Mouse (Mus musculus): ENCODE measurements around the gene Eif2s1. TPM values are rescaled to one million over a fixed set of nuclear protein-coding genes. Genes with fewer than 3 reads are reported as not detected.

The Eif2s1 gene
- polyA plus RNA-seq, 1 experiment from 2014 or later, result 141 TPM

DNA sequence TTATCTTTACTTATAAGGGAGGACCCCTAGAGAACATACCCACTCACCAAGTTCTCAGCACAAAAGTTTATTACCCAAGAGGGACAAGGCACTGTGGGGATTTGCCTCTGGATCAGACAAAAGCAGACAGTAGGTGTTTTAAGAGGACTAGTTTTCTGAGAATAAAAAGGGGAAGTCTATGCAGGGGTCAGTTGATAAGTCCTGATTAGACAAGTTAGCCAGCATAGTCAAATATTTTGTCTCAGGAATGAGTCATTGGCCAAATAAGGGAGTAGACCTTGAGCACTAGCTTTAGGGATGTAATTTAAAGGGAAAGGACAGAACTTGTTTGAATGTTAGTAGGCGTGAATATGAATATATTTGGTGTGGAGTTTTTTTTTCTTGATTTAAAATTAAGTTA lies 6.5 kb downstream of the Eif2s1 start:
- 94% methylated on average over 1 of the region's 1 CpGs for WGBS
- peaks cover 42% of the 10 kb centered on the region for H3K36me3 ChIP-seq (replicated peaks; ENCODE audit: control insufficient read depth, insufficient read depth)

DNA sequence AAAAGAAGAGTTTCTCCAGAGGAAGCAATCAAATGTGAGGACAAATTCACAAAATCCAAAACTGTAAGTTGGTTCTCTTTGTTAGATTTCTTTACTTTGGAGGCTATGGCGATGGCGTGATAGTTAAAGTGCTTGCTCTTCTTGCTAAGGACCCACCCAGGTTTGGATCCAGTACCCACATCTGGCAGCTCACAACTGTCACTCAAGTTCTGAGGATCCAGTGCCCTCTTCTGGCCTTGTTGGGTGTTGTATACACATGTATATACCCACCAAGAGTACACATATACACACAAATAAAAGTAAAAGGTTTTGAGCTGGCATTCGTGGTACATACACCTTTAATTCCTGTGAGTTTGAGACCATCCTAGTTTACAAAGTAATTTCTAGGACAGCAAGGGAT lies 13.0 kb downstream of the Eif2s1 start:
- H3K36me3 ChIP-seq (replicated peaks; ENCODE audit: control insufficient read depth, insufficient read depth), result peaks cover 69% of the 10 kb centered on the region
- H3K27me3 ChIP-seq (ENCODE audit: control insufficient read depth, insufficient read depth, low read length), result no peaks in the 10 kb centered on the region
- no peak overlapping the region for H3K4me3 ChIP-seq (replicated peaks; ENCODE audit: low read length)
- no peak overlapping the region for H3K4me2 ChIP-seq (replicated peaks)
- H3K9ac ChIP-seq, result no peak overlapping the region
- DNase-seq (ENCODE audit: low spot score) (no peak), ATAC-seq (ENCODE audit: low FRiP score) (no peak)
- H3K27ac ChIP-seq, result no peak overlapping the region
- no peaks in the 10 kb centered on the region for H3K9me3 ChIP-seq (ENCODE audit: control insufficient read depth, low read length)
- H3K4me1 ChIP-seq (replicated peaks; ENCODE audit: control insufficient read depth, insufficient read depth, low read length), result no peaks in the 10 kb centered on the region
- WGBS, result 94% methylated on average over 3 of the region's 3 CpGs

More for the DNA sequence above, 6.5 kb downstream of the Eif2s1 start:
- no peaks in the 10 kb centered on the region for H3K27me3 ChIP-seq (ENCODE audit: control insufficient read depth, insufficient read depth, low read length)
- H3K27ac ChIP-seq, result no peak overlapping the region
- no peak overlapping the region for H3K4me3 ChIP-seq (replicated peaks; ENCODE audit: low read length)
- ATAC-seq (ENCODE audit: low FRiP score) (no peak), DNase-seq (ENCODE audit: low spot score) (no peak)
- H3K4me2 ChIP-seq (replicated peaks), result no peak overlapping the region
- H3K9ac ChIP-seq, result no peak overlapping the region
- peaks cover 5% of the 10 kb centered on the region for H3K4me1 ChIP-seq (replicated peaks; ENCODE audit: control insufficient read depth, insufficient read depth, low read length)
- no peaks in the 10 kb centered on the region for H3K9me3 ChIP-seq (ENCODE audit: control insufficient read depth, low read length)

DNA sequence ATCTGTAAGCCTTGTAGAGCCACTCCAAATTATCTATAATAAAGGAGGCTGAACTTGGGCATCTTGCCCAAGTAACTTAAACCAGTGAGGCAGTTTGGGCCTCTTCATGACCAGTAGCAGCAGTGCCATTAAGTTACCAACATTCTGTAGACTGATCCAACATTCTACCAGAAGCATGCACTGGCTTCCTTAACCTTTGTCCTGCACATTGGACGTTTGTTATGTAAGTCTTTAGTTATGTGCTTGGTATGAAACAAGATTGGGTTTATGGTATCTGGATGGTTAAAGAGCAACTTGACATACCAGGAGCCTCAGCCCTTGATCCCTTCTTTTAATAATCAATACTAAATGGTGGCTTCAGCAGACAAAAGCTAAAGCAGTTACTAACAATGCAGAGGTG lies 28.4 kb downstream of the Eif2s1 start:
- no peak overlapping the region for H3K4me2 ChIP-seq (replicated peaks)
- H3K27ac ChIP-seq, result no peak overlapping the region
- ATAC-seq (ENCODE audit: low FRiP score) (no peak), DNase-seq (ENCODE audit: low spot score) (no peak)
- H3K36me3 ChIP-seq (replicated peaks; ENCODE audit: control insufficient read depth, insufficient read depth), result peaks cover 22% of the 10 kb centered on the region
- H3K9ac ChIP-seq, result no peak overlapping the region
- H3K4me3 ChIP-seq (replicated peaks; ENCODE audit: low read length), result no peak overlapping the region
- 66% methylated on average over 1 of the region's 1 CpGs for WGBS
- no peaks in the 10 kb centered on the region for H3K27me3 ChIP-seq (ENCODE audit: control insufficient read depth, insufficient read depth, low read length)
- no peaks in the 10 kb centered on the region for H3K4me1 ChIP-seq (replicated peaks; ENCODE audit: control insufficient read depth, insufficient read depth, low read length)
- 0 out of 2 replicates have a peak, but pooled peaks cover 4% of the 10 kb centered on the region for H3K9me3 ChIP-seq (ENCODE audit: control insufficient read depth, low read length)

DNA sequence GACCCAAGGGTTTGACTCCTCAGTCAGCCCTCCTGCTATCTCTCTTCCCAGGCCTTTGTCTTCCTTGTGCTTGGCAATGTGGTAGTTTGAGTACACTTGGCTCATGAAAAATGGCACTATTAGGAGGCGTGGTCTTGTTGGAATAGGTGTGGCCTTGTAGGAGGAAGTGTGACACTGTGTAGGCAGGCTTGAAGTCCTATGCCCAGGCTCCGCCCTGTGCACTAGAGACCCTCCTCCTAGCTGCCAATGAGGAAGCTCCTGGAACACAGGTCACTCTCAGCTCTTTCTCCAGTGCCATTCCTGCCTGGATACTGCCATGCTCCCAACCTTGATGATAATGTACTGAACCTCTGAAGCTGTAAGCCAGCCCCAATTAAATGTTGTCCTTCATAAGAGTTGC lies 29.5 kb downstream of the Eif2s1 start:
- no peak overlapping the region for H3K4me2 ChIP-seq (replicated peaks)
- WGBS, result 91% methylated on average over 2 of the region's 2 CpGs
- H3K4me3 ChIP-seq (replicated peaks; ENCODE audit: low read length), result no peak overlapping the region
- H3K9me3 ChIP-seq (ENCODE audit: control insufficient read depth, low read length), result 0 out of 2 replicates have a peak, but pooled peaks cover 4% of the 10 kb centered on the region
- H3K4me1 ChIP-seq (replicated peaks; ENCODE audit: control insufficient read depth, insufficient read depth, low read length), result no peaks in the 10 kb centered on the region
- no peaks in the 10 kb centered on the region for H3K27me3 ChIP-seq (ENCODE audit: control insufficient read depth, insufficient read depth, low read length)
- peaks cover 11% of the 10 kb centered on the region for H3K36me3 ChIP-seq (replicated peaks; ENCODE audit: control insufficient read depth, insufficient read depth)
- H3K27ac ChIP-seq, result no peak overlapping the region
- no peak for DNase-seq (ENCODE audit: low spot score)
- ATAC-seq (ENCODE audit: low FRiP score), result no peak
- no peak overlapping the region for H3K9ac ChIP-seq

DNA sequence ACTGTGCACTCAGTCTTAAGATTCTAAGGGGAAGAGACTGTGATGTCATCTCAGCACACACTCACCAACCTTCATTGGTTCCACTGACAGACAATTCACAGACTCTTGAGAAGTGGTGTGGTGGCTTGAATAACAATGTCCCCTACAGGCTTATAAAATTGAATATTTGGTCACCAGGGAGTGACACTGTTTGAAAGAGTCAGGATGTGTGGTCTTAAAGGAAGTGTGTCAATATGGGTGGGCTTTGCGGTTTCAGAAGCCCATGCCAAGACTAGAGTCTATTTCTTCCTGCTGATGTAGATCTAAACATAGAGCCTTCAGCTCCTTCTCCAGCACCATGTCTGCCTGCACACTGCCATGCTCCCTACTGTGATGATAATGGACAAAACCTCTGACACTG lies 36.2 kb downstream of the Eif2s1 start:
- Histone ChIP-seq H3K36me3 (replicated peaks; ENCODE audit: control insufficient read depth, insufficient read depth) (no peaks in the 10 kb centered on the region), H3K9ac (no peak overlapping the region), H3K4me1 (replicated peaks; ENCODE audit: control insufficient read depth, insufficient read depth, low read length) (no peaks in the 10 kb centered on the region), H3K4me2 (replicated peaks) (no peak overlapping the region), H3K9me3 (ENCODE audit: control insufficient read depth, low read length) (no peaks in the 10 kb centered on the region), H3K27ac (no peak overlapping the region), H3K4me3 (replicated peaks; ENCODE audit: low read length) (no peak overlapping the region), H3K27me3 (ENCODE audit: control insufficient read depth, insufficient read depth, low read length) (no peaks in the 10 kb centered on the region)
- WGBS, result 96% methylated on average over 1 of the region's 1 CpGs
- DNase-seq (ENCODE audit: low spot score), result no peak
- ATAC-seq (ENCODE audit: low FRiP score), result no peak

DNA sequence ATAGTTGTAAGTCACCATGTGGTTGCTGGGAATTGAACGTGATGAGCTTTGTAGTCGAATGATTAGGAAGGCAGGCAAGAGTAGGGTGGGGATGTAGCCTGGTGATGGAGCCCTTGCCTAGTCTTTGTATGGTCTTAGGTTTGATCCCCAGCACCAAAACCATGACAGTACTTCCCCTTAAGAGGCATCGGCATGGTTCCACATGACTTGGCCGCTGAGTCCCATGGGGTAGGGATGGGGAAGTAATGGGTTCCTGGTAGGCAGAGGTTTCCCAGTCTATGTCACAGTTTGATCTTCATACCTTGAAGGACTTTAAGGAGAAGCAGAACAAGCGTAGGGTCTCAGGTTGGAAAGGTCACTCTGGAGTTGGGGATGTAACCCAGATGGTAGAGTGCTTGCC lies 39.8 kb downstream of the Eif2s1 start:
- H3K9ac ChIP-seq, result no peak overlapping the region
- H3K27ac ChIP-seq, result no peak overlapping the region
- H3K4me3 ChIP-seq (replicated peaks; ENCODE audit: low read length), result no peak overlapping the region
- no peaks in the 10 kb centered on the region for H3K9me3 ChIP-seq (ENCODE audit: control insufficient read depth, low read length)
- ATAC-seq (ENCODE audit: low FRiP score) (no peak), DNase-seq (ENCODE audit: low spot score) (no peak)
- H3K27me3 ChIP-seq (ENCODE audit: control insufficient read depth, insufficient read depth, low read length), result 0 out of 2 replicates have a peak, but pooled peaks cover 7% of the 10 kb centered on the region
- H3K4me2 ChIP-seq (replicated peaks), result no peak overlapping the region
- WGBS, result 88% methylated on average over 5 of the region's 5 CpGs
- no peaks in the 10 kb centered on the region for H3K4me1 ChIP-seq (replicated peaks; ENCODE audit: control insufficient read depth, insufficient read depth, low read length)
- no peaks in the 10 kb centered on the region for H3K36me3 ChIP-seq (replicated peaks; ENCODE audit: control insufficient read depth, insufficient read depth)

DNA sequence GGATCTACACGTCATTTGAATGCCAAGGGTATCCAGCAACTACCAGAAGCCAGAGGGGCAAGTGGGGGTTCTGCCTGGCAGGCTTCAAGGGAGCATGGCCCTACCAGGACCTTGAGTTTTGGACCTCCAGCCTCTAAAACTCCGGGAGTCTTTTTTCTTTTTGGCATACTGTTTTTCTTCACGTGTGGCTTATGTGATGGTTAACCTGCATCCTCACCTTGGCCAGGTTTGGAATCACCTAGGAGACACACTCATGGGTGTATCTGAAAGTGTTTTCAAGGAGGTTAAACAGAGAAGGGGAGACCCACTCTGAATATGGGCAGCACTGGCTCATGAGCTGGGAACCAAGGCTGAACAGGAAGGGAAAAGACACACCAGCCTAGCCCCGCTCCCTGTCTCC lies 41.7 kb downstream of the Eif2s1 start:
- H3K36me3 ChIP-seq (replicated peaks; ENCODE audit: control insufficient read depth, insufficient read depth), result no peaks in the 10 kb centered on the region
- no peak overlapping the region for H3K9ac ChIP-seq
- WGBS, result 83% methylated on average over 4 of the region's 4 CpGs
- ATAC-seq (ENCODE audit: low FRiP score) (no peak), DNase-seq (ENCODE audit: low spot score) (no peak)
- peaks cover 18% of the 10 kb centered on the region for H3K27me3 ChIP-seq (ENCODE audit: control insufficient read depth, insufficient read depth, low read length)
- H3K4me3 ChIP-seq (replicated peaks; ENCODE audit: low read length), result no peak overlapping the region
- H3K27ac ChIP-seq, result no peak overlapping the region
- H3K4me2 ChIP-seq (replicated peaks), result no peak overlapping the region
- H3K9me3 ChIP-seq (ENCODE audit: control insufficient read depth, low read length), result no peaks in the 10 kb centered on the region
- no peaks in the 10 kb centered on the region for H3K4me1 ChIP-seq (replicated peaks; ENCODE audit: control insufficient read depth, insufficient read depth, low read length)

DNA sequence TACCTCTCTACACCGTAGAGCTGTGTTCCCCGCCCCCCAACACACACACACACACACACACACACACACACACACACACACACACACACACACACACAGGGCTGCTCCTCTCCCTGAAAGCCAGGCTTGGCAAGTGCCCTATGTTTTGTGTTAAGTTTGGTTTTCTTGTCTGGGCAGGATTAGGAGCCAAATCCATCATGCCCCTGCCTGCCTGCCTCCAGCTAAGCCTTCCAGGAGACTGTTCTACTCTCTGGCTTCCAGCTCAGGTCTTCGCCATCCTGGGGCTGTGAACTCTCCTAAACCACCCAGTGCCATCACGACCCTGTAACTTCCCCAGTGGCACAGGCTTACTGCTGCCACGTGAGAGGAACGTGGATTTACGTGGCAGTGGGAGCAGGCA lies 42.9 kb downstream of the Eif2s1 start:
- Histone ChIP-seq H3K27me3 (ENCODE audit: control insufficient read depth, insufficient read depth, low read length) (peaks cover 30% of the 10 kb centered on the region), H3K9ac (no peak overlapping the region), H3K4me2 (replicated peaks) (no peak overlapping the region), H3K36me3 (replicated peaks; ENCODE audit: control insufficient read depth, insufficient read depth) (no peaks in the 10 kb centered on the region), H3K9me3 (ENCODE audit: control insufficient read depth, low read length) (peaks cover 2% of the 10 kb centered on the region; the same call in 1 of the 2 replicates), H3K4me3 (replicated peaks; ENCODE audit: low read length) (no peak overlapping the region), H3K27ac (no peak overlapping the region), H3K4me1 (replicated peaks; ENCODE audit: control insufficient read depth, insufficient read depth, low read length) (no peaks in the 10 kb centered on the region)
- ATAC-seq (ENCODE audit: low FRiP score) (no peak), DNase-seq (ENCODE audit: low spot score) (no peak)
- 80% methylated on average over 7 of the region's 7 CpGs for WGBS

DNA sequence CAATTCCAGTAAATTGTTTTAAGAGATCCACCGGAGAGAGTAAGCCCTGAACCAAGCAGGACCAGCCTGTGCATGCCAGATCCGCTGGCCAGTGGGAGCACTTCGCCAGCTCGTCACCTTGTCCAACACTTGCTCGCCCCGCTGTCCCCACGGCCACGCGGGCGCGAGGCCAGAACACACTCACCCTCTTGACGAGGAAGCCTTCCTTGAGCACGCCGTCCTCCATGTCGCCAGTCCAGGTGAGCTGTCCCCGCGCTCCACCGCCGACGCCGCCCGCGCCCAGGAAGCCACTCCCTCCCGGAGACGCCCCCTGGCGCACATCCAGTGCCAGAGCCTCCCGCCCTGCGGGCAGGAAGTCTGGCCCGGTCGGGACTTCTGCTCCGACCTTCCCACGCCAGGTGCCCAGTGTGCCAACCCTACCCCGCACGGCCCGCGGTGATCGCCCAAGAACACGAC lies 45.1 kb downstream of the Eif2s1 start, which contains the start of gene Plek2:
Gene Plek2 (minus strand): TSS at position 258 of the 456 bp plus-strand sequence.
- Histone ChIP-seq H3K9me3 (ENCODE audit: control insufficient read depth, low read length) (peaks cover 2% of the 10 kb centered on the region; the same call in 1 of the 2 replicates), H3K27ac (no peak within 1 kb of the TSS), H3K4me1 (replicated peaks; ENCODE audit: control insufficient read depth, insufficient read depth, low read length) (peaks cover 7% of the 10 kb centered on the region), H3K9ac (peak within 1 kb of the TSS; percentile 55), H3K27me3 (ENCODE audit: control insufficient read depth, insufficient read depth, low read length) (peaks cover 52% of the 10 kb centered on the region), H3K36me3 (replicated peaks; ENCODE audit: control insufficient read depth, insufficient read depth) (no peaks in the 10 kb centered on the region), H3K4me3 (replicated peaks; ENCODE audit: low read length) (peak within 1 kb of the TSS; percentile 39), H3K4me2 (replicated peaks) (peak within 1 kb of the TSS; percentile 93)
- 2% methylated on average over 38 of the region's 38 CpGs for WGBS
- DNase-seq (ENCODE audit: low spot score) (peak; percentile 42), ATAC-seq (ENCODE audit: low FRiP score) (peak; percentile 53; the same call in 1 of the 2 replicates)

DNA sequence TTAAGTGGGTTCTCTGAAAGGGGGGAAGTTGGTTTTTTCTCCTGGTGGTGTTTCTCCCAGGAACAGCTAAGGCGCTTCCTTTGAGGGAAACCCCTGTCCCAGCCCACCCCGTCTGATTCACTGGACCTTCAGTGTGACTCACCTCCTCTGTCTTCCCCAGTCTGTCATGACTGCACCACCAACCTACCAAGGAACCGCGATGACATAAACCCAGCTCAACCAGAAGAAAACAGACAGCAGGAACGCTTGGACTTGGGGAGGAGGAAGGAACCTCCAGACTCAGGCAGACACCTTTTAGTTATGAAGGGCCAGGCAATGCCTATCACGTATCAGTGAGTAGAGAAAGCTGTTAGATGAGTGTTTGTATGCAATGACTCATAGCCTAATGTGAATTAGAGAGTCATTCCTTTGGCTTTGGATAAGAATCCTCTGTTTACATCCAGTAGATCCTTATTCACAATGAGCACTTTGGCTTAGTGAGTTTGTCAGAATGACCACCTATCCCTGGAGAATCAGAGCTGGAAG lies 46.5 kb downstream of the Eif2s1 start:
- no peak overlapping the region for H3K4me2 ChIP-seq (replicated peaks)
- ATAC-seq (ENCODE audit: low FRiP score), result no peak
- 79% methylated on average over 6 of the region's 6 CpGs for WGBS
- H3K4me3 ChIP-seq (replicated peaks; ENCODE audit: low read length), result no peak overlapping the region
- H3K36me3 ChIP-seq (replicated peaks; ENCODE audit: control insufficient read depth, insufficient read depth), result no peaks in the 10 kb centered on the region
- H3K27ac ChIP-seq, result no peak overlapping the region
- peaks cover 8% of the 10 kb centered on the region for H3K4me1 ChIP-seq (replicated peaks; ENCODE audit: control insufficient read depth, insufficient read depth, low read length)
- DNase-seq (ENCODE audit: low spot score), result no peak
- H3K9me3 ChIP-seq (ENCODE audit: control insufficient read depth, low read length), result peaks cover 2% of the 10 kb centered on the region; the same call in 1 of the 2 replicates
- no peak overlapping the region for H3K9ac ChIP-seq
- H3K27me3 ChIP-seq (ENCODE audit: control insufficient read depth, insufficient read depth, low read length), result peaks cover 64% of the 10 kb centered on the region

All from hindbrain, embryonic 14.5 days (tissue).